Mouse (Mus musculus) induced T-regulatory cell, adult 2 months (primary cell): ENCODE measurements at regions not wholly inside any gene's neighbourhood (a gene's known extent, or its start where the extent isn't known, plus 50 kb on each side); places are given as distances from the start of the nearest gene placed in this dataset.
A peak's percentile ranks its signal among the peaks of the same experiment; 100 is the strongest.

Experiments
- DNase-seq: peaks from one replicate; pipeline ENCODE4 v3.0.0-alpha.2; 2012; ENCODE audit warnings: low read depth

GRCm38 (mm10) chr9:63850316-63850693, 92.5 kb upstream of the Smad3 start:
- no peak for DNase-seq

DNA sequence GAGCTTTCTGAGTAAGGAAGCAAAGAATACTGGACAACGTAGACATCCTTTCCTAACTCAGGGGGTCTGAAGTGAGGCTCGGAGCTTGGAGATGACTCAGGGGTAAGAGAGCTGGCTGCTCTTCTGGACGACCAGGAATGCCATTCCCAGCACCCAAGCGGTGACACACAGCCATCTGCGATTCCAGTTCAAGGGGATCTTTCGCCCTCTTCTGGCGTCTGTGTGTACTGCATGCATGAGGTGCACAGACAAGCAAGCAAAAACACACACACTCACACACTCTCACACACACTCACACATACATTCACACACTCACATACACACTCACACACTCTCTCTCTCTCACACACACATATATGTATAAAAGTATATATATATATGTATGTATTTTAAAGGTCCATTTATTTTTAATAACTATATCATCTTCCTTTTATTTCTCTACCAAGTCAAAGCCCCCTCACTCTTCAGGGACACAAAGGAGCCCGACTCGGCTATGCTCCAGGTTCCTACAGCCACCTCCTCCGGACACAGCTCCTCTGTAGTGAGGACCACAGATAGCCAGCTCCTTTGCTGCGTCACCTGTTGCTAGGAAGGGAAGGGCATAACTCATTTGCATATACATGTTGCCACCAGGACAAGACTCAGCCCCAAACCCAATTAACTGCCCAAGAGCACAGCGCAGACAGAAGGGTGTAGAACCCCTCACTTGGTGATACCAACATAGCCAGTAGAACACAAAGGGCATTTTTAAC, 91.9 kb upstream of the Smad3 start:
- DNase-seq: peak; percentile 51

GRCm38 (mm10) chr9:63843883-63844485, 86.2 kb upstream of the Smad3 start:
- DNase-seq: peak; percentile 92

DNA sequence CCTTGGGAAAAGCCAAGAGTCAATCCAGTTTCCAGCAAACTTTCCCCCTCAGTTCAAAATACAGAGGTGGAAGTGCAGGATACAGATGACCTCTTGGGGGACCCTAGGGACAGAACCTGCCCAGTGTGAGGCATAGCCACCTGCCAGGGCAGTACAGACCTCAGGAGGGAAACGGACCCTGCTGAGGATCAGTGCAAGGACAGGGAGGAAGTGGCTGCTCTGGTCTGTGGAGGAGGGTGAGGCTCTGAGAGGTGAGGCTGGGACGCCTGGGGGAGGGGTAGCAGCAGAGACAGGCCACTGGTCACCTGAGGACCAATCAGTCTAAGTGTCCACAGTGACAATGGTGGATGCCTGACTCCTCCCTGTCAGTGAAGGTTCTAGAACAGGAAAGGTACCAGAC, 85.6 kb upstream of the Smad3 start:
- no peak for DNase-seq

DNA sequence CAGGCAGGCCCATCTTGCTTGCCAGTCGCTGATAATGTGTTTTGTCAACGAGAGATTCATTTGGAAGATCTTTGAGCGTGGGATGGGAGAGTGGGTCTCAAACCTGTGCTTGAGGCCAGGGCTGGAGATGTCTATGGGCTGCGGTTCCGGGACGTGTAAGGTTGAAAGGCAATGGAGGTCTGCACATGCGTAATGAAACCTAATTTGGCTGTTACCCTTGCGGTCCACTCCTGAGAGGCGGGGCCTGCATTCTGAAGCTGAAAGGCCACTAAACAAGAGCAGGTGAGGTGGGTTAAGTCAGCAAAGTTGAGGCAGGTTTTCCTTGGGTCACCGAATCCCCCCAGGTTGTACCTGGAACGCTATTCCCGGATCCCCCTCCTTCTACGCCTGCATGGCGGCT, 83.3 kb upstream of the Smad3 start:
- DNase-seq: no peak

- no peak for DNase-seq
These were observed 81.4 kb upstream of the Smad3 start for GRCm38 (mm10) chr9:63838996-63839772.

- DNase-seq: no peak
These were observed 79.8 kb upstream of the Smad3 start for GRCm38 (mm10) chr9:63837552-63837951.

- DNase-seq: no peak
These were observed 78.9 kb upstream of the Smad3 start for GRCm38 (mm10) chr9:63836565-63837284.

- no peak for DNase-seq
These were observed 78.2 kb upstream of the Smad3 start for GRCm38 (mm10) chr9:63836036-63836435.

GRCm38 (mm10) chr9:63834416-63834815, 76.6 kb upstream of the Smad3 start:
- no peak for DNase-seq

DNA sequence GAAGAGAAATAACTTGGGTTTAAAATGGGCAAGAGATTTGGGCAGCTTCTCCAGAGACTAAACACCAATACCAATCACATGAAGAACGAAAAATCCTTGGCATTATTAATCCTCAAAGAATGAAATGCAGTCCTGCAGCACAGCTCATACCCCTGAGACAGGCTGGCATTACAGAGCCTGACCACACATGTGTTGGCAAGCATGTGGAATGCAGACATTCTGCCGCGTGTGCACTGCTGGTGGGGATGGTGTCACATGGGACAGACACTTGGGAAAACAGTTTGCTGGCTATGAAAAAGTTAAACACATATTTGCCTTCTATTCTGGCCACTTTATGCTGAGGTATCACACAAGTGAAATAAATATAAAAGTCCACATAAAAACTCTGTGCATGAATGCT, 60.4 kb upstream of the Smad3 start:
- no peak for DNase-seq

DNA sequence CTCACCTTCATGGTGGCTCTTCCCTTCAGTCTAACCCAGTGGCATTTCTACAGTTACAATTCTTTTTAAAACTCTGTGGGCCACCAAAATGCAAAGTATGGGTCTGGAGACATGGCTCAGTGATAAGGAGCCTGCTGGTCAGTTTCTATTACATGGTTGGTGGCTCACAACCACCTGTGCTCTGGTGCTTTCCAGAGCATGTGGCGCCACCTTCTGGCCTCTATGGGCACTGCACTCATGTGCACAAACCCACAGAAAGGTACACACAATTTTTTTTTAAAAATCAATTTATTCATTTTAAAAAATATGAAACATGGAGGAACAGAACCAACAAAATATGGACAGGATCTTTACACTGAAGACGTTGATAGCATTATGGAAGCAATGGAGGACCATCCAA, 58.7 kb upstream of the Smad3 start:
- DNase-seq: peak; percentile 67

GRCm38 (mm10) chr9:63809901-63810587, 52.2 kb upstream of the Smad3 start:
- DNase-seq: no peak
